ENCODE assay signal across 16 mouse cellular contexts in genomic region chr7:81295169-81295568, GRCm38 (mm10).
"Had no signal": no experiment of that assay in that cellular context is flagged by ENCODE, and none has a peak within 500 bp of the region (broad histone marks: within the 10 kb centered on the region; RNA-seq: fewer than 3 reads in every experiment).

No protein-coding gene starts in this region.

- H3K9ac ChIP-seq: liver, embryonic 13.5 days; liver, embryonic 15.5 days; liver, postnatal 0 days; lung, embryonic 14.5 days; midbrain, embryonic 12.5 days; midbrain, embryonic 15.5 days; neural tube, embryonic 12.5 days; stomach, embryonic 15.5 days had no signal

- H3K9me3 ChIP-seq: liver, embryonic 13.5 days; liver, embryonic 15.5 days; midbrain, embryonic 10.5 days; midbrain, embryonic 12.5 days; midbrain, embryonic 15.5 days; neural tube, embryonic 12.5 days; stomach, embryonic 15.5 days had no signal

- H3K4me3 ChIP-seq: liver, embryonic 13.5 days; liver, embryonic 15.5 days; midbrain, embryonic 10.5 days; midbrain, embryonic 12.5 days; midbrain, embryonic 15.5 days; neural tube, embryonic 12.5 days; stomach, embryonic 15.5 days had no signal

- H3K27me3 ChIP-seq: liver, embryonic 13.5 days; liver, embryonic 15.5 days; midbrain, embryonic 12.5 days; midbrain, embryonic 15.5 days; neural tube, embryonic 12.5 days; stomach, embryonic 15.5 days had no signal

- ATAC-seq: liver, postnatal 0 days; midbrain, embryonic 15.5 days had no signal

- H3K27ac ChIP-seq: liver, embryonic 13.5 days; liver, embryonic 15.5 days; midbrain, embryonic 10.5 days; midbrain, embryonic 12.5 days; midbrain, embryonic 15.5 days; neural tube, embryonic 12.5 days; stomach, embryonic 15.5 days; stomach, postnatal 0 days had no signal

- H3K36me3 ChIP-seq: liver, embryonic 13.5 days; liver, embryonic 15.5 days; midbrain, embryonic 10.5 days; midbrain, embryonic 12.5 days; midbrain, embryonic 15.5 days; neural tube, embryonic 12.5 days; stomach, embryonic 15.5 days had no signal

- H3K4me2 ChIP-seq: liver, embryonic 13.5 days; liver, embryonic 15.5 days; lung, embryonic 14.5 days; midbrain, embryonic 12.5 days; midbrain, embryonic 15.5 days; neural tube, embryonic 12.5 days; stomach, embryonic 15.5 days had no signal

- DNase-seq: liver, embryonic 13.5 days; liver, postnatal 0 days; lung, embryonic 14.5 days; lung, postnatal 10 days; lung, postnatal 4 days; right cerebral cortex, postnatal 14 days; thymus, adult 2 months; thymus, postnatal 25 days; thymus, postnatal 4 days had no signal

- H3K4me1 ChIP-seq: liver, embryonic 13.5 days; liver, embryonic 15.5 days; midbrain, embryonic 10.5 days; midbrain, embryonic 12.5 days; midbrain, embryonic 15.5 days; neural tube, embryonic 12.5 days; stomach, embryonic 15.5 days had no signal
